Mouse (Mus musculus): Measurements from ENCODE around the gene Slc15a1.

The Slc15a1 gene

DNA sequence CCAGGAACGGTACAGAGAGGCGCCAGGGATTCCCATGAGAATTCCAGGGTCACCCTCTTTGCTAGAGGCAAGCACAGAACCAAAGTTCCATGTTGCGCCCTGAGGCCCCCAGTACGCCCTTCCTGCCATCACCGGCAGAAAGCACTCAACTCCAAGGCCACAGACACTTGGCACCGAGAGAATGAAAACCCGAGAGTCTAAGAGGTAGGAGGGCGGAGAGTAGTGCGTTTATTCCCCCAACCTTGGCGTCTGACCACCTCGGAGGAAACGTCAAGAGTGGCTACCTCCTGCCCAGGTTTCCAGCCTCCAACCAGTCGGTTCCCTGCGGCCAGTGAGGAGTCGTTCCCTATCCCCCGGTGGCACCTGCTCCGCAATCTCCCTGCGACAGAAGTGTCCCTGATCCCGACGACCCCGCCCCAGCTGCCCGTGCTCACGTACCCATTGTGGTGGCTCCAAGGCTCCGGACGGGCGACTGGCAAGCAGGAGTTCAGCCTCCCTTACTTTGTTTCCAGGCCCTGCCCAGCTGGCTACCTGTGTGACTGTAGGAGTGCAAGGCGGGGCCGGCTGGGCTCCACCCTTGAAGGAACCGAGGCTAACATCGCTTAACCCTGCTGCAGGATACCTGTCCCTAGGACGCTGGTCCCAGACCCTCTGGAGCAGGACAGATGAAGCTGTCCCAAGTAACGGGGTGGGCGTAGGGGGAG lies at the start of gene Slc15a1:
TSS of gene Slc15a1 (minus strand) at position 472 of the 704 bp plus-strand sequence.
- DNase-seq, result no peak

- no peak for DNase-seq
These were observed 48.7 kb upstream of the Slc15a1 start for GRCm38 (mm10) chr14:121553785-121554184.

DNA sequence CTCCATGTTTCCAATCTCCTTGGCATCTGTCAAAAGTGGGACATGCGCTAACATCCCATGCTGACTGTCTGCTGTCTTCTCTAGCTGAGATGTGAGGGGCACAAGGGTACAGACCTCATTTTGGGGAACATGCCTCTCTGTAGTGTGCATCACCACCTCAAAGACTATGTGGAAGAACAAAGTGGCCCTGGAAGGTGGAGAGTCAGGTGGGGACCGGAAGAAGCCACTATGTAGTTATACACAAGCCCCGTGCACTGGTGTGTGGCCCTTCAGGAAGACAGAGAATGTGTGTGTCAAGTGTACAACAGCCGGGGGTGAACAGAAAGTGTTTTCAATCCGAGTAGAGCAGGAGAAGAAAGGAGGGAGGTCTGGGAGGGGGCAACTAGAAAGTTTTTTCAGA lies 47.5 kb upstream of the Slc15a1 start:
- peak; percentile 46 for DNase-seq

DNA sequence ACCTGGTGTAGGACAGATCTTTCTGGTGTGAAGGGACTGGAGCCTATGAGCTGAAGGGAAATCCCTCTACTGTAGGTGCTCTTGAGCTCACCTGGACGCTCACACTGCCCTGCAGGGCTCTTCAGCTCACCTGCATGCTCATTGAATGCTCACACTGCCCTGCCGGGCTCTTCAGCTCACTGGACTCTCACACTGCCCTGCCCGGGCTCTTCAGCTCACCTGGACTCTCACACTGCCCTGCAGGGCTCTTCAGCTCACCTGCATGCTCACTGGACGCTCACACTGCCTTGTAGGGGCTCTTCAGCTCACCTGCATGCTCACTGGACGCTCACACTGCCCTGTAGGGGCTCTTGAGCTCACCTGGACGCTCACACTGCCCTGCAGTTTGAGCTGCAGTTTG lies 44.8 kb upstream of the Slc15a1 start:
- no peak for DNase-seq

- DNase-seq, result no peak
These were observed 42.7 kb upstream of the Slc15a1 start for GRCm38 (mm10) chr14:121547745-121548144.

- no peak for DNase-seq
These were observed 41.6 kb upstream of the Slc15a1 start for GRCm38 (mm10) chr14:121546621-121547020.

- peak; percentile 37 for DNase-seq
These were observed 40.7 kb upstream of the Slc15a1 start for GRCm38 (mm10) chr14:121545551-121546331.

DNA sequence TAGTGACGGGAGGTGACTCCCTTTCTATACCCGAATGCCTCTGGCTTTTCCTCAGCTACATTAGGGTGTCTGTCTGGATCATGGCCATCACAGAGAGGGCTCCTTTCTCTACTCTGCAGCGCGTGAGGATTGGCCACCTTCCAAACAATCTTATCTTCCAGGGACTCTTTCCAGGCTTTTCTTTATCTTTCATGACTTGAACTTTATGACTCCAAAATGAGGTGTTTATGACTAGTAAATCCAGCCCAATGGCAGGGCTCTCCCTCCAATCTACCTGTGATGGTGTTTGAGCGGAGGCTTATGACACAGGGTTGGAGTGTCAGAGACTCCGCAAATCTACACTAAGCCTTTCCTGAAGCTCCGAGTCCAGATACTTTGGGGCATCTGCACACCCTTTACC lies 36.2 kb upstream of the Slc15a1 start:
- DNase-seq, result no peak

- DNase-seq, result no peak
These were observed 29.4 kb upstream of the Slc15a1 start for GRCm38 (mm10) chr14:121534501-121534900.

DNA sequence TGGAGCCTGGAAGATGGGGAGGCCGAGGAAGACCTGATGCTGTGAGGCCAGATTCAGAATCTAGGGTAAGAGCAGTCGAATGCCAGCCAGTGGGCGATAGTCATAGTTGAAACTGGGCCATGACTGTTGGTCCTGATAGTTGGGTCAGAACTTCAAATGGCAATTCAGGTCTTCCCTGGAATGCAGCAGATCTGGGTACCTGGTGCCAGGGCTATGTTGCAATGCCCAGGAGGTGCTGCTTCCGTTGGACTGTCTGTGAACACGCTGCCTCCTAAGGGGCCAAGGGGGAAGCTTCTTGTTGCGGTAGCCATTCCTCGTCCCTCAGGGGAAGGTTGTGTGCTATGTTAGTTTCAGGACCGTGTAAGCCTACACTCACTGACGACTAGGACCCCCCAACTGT lies 25.8 kb upstream of the Slc15a1 start:
- DNase-seq, result no peak

GRCm38 (mm10) chr14:121527883-121528282 lies 22.8 kb upstream of the Slc15a1 start:
- DNase-seq, result no peak

DNA sequence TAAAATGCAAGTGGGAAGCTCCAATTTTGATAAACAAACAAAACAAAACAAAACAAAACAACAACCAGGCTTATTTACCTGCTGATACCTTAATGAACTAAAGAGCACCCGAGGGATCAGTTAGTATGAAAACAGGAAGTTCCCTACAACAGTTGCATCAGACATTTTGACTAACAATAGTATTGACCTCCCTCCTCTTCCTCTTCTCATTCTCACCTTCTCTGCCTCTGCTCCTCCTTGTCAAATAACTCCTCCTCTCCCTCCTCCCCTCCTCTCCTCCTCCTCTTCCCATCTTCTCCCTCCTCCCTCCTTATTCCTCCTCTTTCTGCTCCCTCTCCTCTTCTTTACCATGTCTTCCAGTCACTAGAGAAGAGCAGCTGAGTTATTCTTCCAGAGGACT lies 22.1 kb upstream of the Slc15a1 start:
- no peak for DNase-seq

DNA sequence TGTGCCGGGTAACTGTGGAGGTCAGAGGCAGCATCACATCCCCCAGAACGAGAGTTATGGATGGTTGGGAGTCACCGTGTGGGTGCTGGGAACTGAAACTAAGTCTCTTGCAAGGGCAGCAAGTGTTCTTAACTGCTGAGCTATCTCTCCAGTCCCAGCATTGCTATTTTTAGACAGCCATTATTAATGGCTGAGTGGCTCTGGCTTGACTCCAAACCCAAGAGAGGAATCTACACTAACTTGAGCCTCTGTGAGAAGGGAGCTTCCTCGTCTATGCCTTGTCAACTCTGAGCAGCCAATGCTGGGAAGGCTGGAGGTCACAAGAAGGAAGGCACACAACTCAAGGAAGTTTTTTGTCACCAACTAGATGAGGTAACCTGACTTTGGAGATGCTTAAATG lies 16.7 kb upstream of the Slc15a1 start:
- no peak for DNase-seq

DNA sequence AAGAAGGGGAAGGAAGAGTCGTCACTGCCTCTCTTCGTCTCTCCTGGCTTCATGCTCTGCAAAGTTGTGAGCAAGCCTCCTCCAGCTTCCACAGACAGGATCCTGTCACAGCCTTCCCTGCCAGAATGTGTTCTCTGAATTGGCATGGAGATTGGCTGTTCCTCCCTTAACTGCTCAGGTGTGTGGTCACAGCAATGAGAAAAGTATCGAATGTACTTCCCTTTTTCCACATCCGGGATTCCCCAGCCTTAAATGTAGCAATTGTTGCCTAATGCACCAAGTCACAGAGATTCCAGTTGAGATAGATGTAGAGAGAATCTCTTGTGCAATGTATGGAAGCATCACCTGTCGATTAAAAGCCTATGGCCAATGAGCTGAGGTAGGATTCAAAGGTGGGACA lies 11.8 kb upstream of the Slc15a1 start:
- DNase-seq, result no peak

DNA sequence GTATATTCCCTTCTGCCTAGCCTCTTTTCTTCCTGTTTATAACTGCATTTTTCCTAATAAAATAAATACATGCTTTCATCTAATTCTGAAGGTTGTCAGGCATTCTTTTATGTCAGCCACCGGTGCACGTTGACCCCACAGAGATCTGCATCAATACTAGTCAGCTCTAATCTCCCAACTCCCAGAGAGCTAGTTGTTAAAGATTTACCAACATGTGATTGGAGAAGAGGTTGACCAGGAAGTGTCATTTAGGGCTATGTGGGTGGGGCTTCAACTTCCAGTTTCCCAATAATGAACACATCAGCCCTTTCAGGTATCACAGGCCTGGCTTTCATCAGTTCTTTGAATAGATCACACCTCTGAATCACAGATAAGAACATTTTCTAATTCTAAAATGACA lies 3.9 kb upstream of the Slc15a1 start:
- DNase-seq, result no peak

DNA sequence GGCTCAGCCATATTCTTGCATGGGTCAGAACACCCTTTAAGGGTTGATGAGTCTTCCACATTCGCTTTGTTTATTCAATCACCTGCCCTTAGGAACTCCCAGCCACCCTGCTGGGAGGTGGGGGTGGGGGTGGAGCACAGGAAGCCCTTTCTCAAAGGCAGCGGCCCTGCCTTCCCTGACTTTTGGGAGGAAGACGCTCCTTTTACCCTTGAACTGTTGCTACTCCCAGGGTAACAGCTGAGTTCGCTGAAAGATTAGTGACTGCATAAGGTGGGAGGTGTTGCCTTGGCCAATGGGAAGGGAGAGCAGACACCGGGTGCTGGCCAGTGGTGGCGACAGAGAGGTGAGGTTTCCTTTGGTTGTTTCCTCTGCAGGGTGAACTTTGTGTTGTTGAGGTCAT lies 1.3 kb upstream of the Slc15a1 start:
- DNase-seq, result peak; percentile 34

- no peak for DNase-seq
These were observed 421 bp upstream of the Slc15a1 start for GRCm38 (mm10) chr14:121505485-121505860.

GRCm38 (mm10) chr14:121500577-121500976 lies 4.5 kb downstream of the Slc15a1 start:
- no peak for DNase-seq

GRCm38 (mm10) chr14:121499769-121500168 lies 5.3 kb downstream of the Slc15a1 start:
- DNase-seq, result no peak

DNA sequence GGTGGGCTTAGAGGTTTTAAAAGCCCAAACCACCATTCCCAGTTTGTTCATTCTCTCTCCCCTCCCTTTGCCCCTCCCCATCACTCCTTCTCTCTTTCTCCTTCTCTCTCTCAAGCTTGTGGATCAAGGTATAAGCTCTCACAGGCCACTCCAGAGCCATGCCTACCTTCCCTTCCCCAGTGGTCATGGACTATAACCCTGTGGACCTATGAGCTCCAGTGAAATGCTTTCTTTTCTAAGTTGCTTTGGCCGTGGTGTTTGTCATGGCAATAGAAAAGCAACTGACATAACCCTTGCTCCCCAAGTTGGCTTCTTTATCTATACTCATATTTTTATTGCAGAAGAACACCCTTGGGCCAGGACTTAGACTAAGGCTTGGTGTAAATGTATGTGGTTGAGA lies 7.3 kb downstream of the Slc15a1 start:
- no peak for DNase-seq

GRCm38 (mm10) chr14:121495741-121496140 lies 9.3 kb downstream of the Slc15a1 start:
- no peak for DNase-seq

DNA sequence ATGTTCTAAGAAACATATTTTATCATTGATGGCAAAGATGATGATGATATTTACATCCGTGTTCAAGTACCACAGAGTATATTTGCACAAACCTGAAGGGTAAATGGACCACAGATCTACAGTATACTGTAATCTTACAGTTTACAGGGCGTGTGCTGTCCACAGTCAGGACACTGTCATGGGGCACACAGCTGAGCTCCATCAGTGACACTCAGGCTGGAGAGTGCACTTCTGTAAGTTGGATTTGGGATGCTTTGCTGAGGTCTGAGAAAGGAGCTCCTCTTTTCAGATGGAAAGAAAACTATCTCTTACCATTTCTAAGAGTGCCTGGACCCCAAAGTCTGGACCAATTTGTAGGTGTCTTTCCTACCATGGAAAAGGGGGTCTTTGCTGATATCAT lies 9.9 kb downstream of the Slc15a1 start:
- DNase-seq, result no peak

DNA sequence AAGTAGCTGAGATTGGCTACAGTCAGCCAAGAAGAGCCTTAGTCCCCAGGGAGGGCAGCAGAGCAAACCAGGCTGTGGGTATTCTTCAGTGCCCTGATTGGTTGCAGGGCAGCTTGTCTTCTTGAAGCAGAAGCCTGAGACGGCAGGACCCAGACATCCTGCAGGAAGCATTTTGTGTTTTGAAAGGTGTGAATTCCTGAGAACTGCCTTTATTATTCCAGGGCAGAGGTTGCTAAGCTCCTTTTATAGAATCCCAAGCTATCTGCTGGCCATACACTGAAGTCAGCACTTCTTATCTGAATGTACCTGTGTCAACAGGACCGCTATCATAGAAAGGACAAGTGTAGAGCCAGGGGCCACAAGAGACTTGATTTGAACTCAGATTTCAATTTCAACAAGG lies 10.8 kb downstream of the Slc15a1 start:
- no peak for DNase-seq

DNA sequence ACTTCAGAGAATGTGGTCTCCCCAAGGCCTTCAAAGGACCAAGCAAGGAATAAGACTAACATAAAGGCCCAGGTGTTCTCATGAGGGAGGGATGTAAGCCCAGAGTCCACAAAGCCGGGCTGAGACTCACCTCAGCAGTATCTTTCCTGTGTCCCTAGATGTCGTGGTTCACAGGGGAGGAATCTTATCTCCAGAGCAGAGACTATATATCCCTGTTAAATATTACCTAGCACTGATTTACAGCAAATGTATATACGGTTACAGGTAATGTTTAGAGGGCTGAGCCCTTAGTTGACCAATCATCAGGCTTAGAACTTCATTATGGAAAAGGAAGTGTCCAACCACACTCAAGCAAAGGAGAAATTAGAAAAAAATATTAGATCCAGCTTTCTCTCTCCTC lies 11.3 kb downstream of the Slc15a1 start:
- DNase-seq, result no peak

- no peak for DNase-seq
These were observed 12.7 kb downstream of the Slc15a1 start for GRCm38 (mm10) chr14:121492328-121492727.
